Mouse (Mus musculus) CD4-positive, CD25-positive, alpha-beta regulatory T cell, adult 2 months (primary cell): ENCODE measurements around the gene Pick1.
A peak's percentile ranks its signal among the peaks of the same experiment; 100 is the strongest.

Source experiments
- DNase-seq: peaks from one replicate; pipeline ENCODE4 v3.0.0-alpha.2; 2012; ENCODE audit warnings: low read depth, low spot score

The Pick1 gene

GRCm38 (mm10) chr15:79229058-79229821 is at the start of gene Pick1, which contains the start of gene Gm49486:
Gene Pick1 (plus strand): TSS chr15:79229173.
Gene Gm49486 (plus strand): TSS chr15:79229391.
- peak; percentile 90 for DNase-seq

- no peak for DNase-seq
Observed at GRCm38 (mm10) chr15:79185213-79185612, 43.8 kb upstream of the Pick1 start.

GRCm38 (mm10) chr15:79187819-79188218 is 41.2 kb upstream of the Pick1 start:
- DNase-seq: no peak

- DNase-seq: no peak
Observed at GRCm38 (mm10) chr15:79191426-79191825, 37.5 kb upstream of the Pick1 start.

- DNase-seq: no peak
Observed at GRCm38 (mm10) chr15:79192450-79192849, 36.5 kb upstream of the Pick1 start.

- no peak for DNase-seq
Observed at GRCm38 (mm10) chr15:79192885-79193845, 35.8 kb upstream of the Pick1 start.

GRCm38 (mm10) chr15:79194048-79194447 is 34.9 kb upstream of the Pick1 start:
- DNase-seq: no peak

- no peak for DNase-seq
Observed at GRCm38 (mm10) chr15:79194946-79195345, 34.0 kb upstream of the Pick1 start.

GRCm38 (mm10) chr15:79195492-79195891 is 33.5 kb upstream of the Pick1 start:
- DNase-seq: no peak

- no peak for DNase-seq
Observed at GRCm38 (mm10) chr15:79199390-79199976, 29.5 kb upstream of the Pick1 start.

- DNase-seq: peak; percentile 36
Observed at GRCm38 (mm10) chr15:79201491-79202150, 27.4 kb upstream of the Pick1 start.

- DNase-seq: no peak
Observed at GRCm38 (mm10) chr15:79202575-79202974, 26.4 kb upstream of the Pick1 start.

GRCm38 (mm10) chr15:79208211-79208610 is 20.8 kb upstream of the Pick1 start:
- DNase-seq: no peak

GRCm38 (mm10) chr15:79208758-79209439 is 20.1 kb upstream of the Pick1 start:
- peak; percentile 86 for DNase-seq

- DNase-seq: no peak
Observed at GRCm38 (mm10) chr15:79210357-79210756, 18.6 kb upstream of the Pick1 start.

- DNase-seq: no peak
Observed at GRCm38 (mm10) chr15:79212750-79213446, 16.1 kb upstream of the Pick1 start.

- peak; percentile 22 for DNase-seq
Observed at GRCm38 (mm10) chr15:79213591-79213990, 15.4 kb upstream of the Pick1 start.

- no peak for DNase-seq
Observed at GRCm38 (mm10) chr15:79216191-79216590, 12.8 kb upstream of the Pick1 start.

- DNase-seq: no peak
Observed at GRCm38 (mm10) chr15:79219572-79219971, 9.4 kb upstream of the Pick1 start.

- no peak for DNase-seq
Observed at GRCm38 (mm10) chr15:79223641-79224040, 5.3 kb upstream of the Pick1 start.
